Mouse (Mus musculus) hindbrain, embryonic 14.5 days (tissue): Measurements from ENCODE around the gene Safb2. TPM values are rescaled to one million over a fixed set of nuclear protein-coding genes. Genes with fewer than 3 reads are reported as not detected.

Experiments used
- ATAC-seq: fragments of 200-750 bp; cut with Nextera tagmentation; 2 replicates; pipeline ENCODE4 v1.8.0; 2017; ENCODE audit warnings: moderate number of reproducible peaks, mild to moderate bottlenecking, moderate TSS enrichment, moderate library complexity; ENCODE audit not compliant: low FRiP score
- DNase-seq: peaks from one replicate; pipeline ENCODE4 v3.0.0-alpha.2; 2015; ENCODE audit warnings: low spot score
- H3K27ac ChIP-seq: fragments of 300-500 bp; sonication (generic); 2 replicates; pipeline ENCODE4 v1.5.1; 2014; ENCODE audit warnings: mild to moderate bottlenecking, moderate library complexity
- H3K27me3 ChIP-seq: fragments of 300-500 bp; sonication (generic); 2 replicates; pipeline ENCODE4 v1.6.1; 2014; ENCODE audit warnings: mild to moderate bottlenecking, low read length, mixed read lengths; ENCODE audit not compliant: control insufficient read depth, insufficient read depth
- H3K36me3 ChIP-seq: fragments of 300-500 bp; sonication (generic); replicated peaks from 2 replicates; pipeline ENCODE4 v1.6.1; 2014; ENCODE audit not compliant: control insufficient read depth, insufficient read depth
- H3K4me1 ChIP-seq: fragments of 300-500 bp; sonication (generic); replicated peaks from 2 replicates; pipeline ENCODE4 v1.6.1; 2014; ENCODE audit warnings: antibody characterized with exemption, low read length, mixed read lengths; ENCODE audit not compliant: control insufficient read depth, insufficient read depth
- H3K4me2 ChIP-seq: fragments of 300-500 bp; sonication (generic); replicated peaks from 2 replicates; pipeline ENCODE4 v1.6.1; 2014; ENCODE audit warnings: mild to moderate bottlenecking, moderate library complexity
- H3K4me3 ChIP-seq: fragments of 300-500 bp; sonication (generic); replicated peaks from 2 replicates; pipeline ENCODE4 v1.5.1; 2014; ENCODE audit warnings: mild to moderate bottlenecking, low read length
- H3K9ac ChIP-seq: fragments of 300-500 bp; sonication (generic); 2 replicates; pipeline ENCODE4 v1.6.1; 2014
- H3K9me3 ChIP-seq: fragments of 300-500 bp; sonication (generic); 2 replicates; pipeline ENCODE4 v1.6.1; 2016; ENCODE audit warnings: low read length; ENCODE audit not compliant: control insufficient read depth
- WGBS: fragments of 180-500 bp; shearing (Covaris S2); extraction: QIAGEN DNeasy Blood & Tissue Kit; methylation state at CpG from one replicate; pipeline ENCODE4 v1.1.7; 2014; 5-methylcytosine and 5-hydroxymethylcytosine counted together
- polyA plus RNA-seq: library from polyadenylated mRNA; unstranded; fragments of >200 nt; fragmentation: Nextera tagmentation; extraction: Ambion mirVana; gene quantifications from 2 replicates; pipeline ENCODE4 v1.2.1, GENCODE M21; 2014

Safb2 gene
- polyA plus RNA-seq, 1 experiment from 2014 or later: 47.5 TPM

- DNase-seq (peak; percentile 24), ATAC-seq (no peak)
- Histone ChIP-seq H3K27me3 (peaks cover 31% of the 10 kb centered on the region), H3K4me3 (no peak overlapping the region), H3K4me1 (peaks cover 13% of the 10 kb centered on the region), H3K27ac (no peak overlapping the region), H3K36me3 (no peaks in the 10 kb centered on the region), H3K9me3 (no peaks in the 10 kb centered on the region), H3K4me2 (no peak overlapping the region), H3K9ac (no peak overlapping the region)
- 48% methylated on average over 12 of the region's 12 CpGs for WGBS
Measured at GRCm38 (mm10) chr17:56514916-56515315, 69.5 kb downstream of the Safb2 start.

GRCm38 (mm10) chr17:56514330-56514729 is 70.1 kb downstream of the Safb2 start:
- Histone ChIP-seq H3K9ac (no peak overlapping the region), H3K4me3 (no peak overlapping the region), H3K36me3 (no peaks in the 10 kb centered on the region), H3K4me1 (peaks cover 13% of the 10 kb centered on the region), H3K27ac (no peak overlapping the region), H3K4me2 (no peak overlapping the region), H3K27me3 (peaks cover 31% of the 10 kb centered on the region), H3K9me3 (no peaks in the 10 kb centered on the region)
- ATAC-seq (no peak), DNase-seq (peak; percentile 10)

GRCm38 (mm10) chr17:56512310-56512709 is 72.1 kb downstream of the Safb2 start, which contains the start of gene Znrf4:
TSS of gene Znrf4 (minus strand) at chr17:56512431.
- peak within 1 kb of the TSS; percentile 41 for H3K4me2 ChIP-seq
- H3K4me3 ChIP-seq: peak within 1 kb of the TSS; percentile 23
- H3K4me1 ChIP-seq: peaks cover 13% of the 10 kb centered on the region
- no peaks in the 10 kb centered on the region for H3K9me3 ChIP-seq
- peaks cover 31% of the 10 kb centered on the region for H3K27me3 ChIP-seq
- H3K9ac ChIP-seq: 0 out of 2 replicates have a peak within 1 kb of the TSS, but pooled peaks have one; percentile 13
- no peak for ATAC-seq
- DNase-seq: peak; percentile 14
- H3K36me3 ChIP-seq: no peaks in the 10 kb centered on the region
- 66% methylated on average over 22 of the region's 22 CpGs for WGBS
- no peak within 1 kb of the TSS for H3K27ac ChIP-seq

- ATAC-seq (no peak), DNase-seq (peak; percentile 2)
- Histone ChIP-seq H3K4me3 (peak overlapping the region; percentile 23), H3K9me3 (no peaks in the 10 kb centered on the region), H3K27ac (no peak overlapping the region), H3K4me2 (peak overlapping the region; percentile 41), H3K4me1 (peaks cover 18% of the 10 kb centered on the region), H3K36me3 (no peaks in the 10 kb centered on the region), H3K9ac (0 out of 2 replicates have a peak overlapping the region, but pooled peaks have one; percentile 13), H3K27me3 (peaks cover 31% of the 10 kb centered on the region)
- 22% methylated on average over 29 of the region's 29 CpGs for WGBS
Measured at GRCm38 (mm10) chr17:56511707-56512090, 72.7 kb downstream of the Safb2 start.

GRCm38 (mm10) chr17:56510970-56511706 is 73.2 kb downstream of the Safb2 start:
- Histone ChIP-seq H3K36me3 (no peaks in the 10 kb centered on the region), H3K27ac (no peak overlapping the region), H3K9ac (0 out of 2 replicates have a peak overlapping the region, but pooled peaks have one; percentile 13), H3K27me3 (peaks cover 31% of the 10 kb centered on the region), H3K9me3 (no peaks in the 10 kb centered on the region), H3K4me3 (peak overlapping the region; percentile 23), H3K4me2 (peak overlapping the region; percentile 41), H3K4me1 (peaks cover 22% of the 10 kb centered on the region)
- DNase-seq (peak; percentile 24), ATAC-seq (no peak)
- 6% methylated on average over 60 of the region's 60 CpGs for WGBS

Other genes with a start within 250 kb of the Safb2 start
- gene Ptprs, start 108.1 kb downstream of the Safb2 start, polyA plus RNA-seq: 272 and 276 TPM in 2 replicates
- gene Znrf4, start 72.2 kb downstream of the Safb2 start, polyA plus RNA-seq: not detected in 2 replicates
- gene Gm20219, start 30.2 kb downstream of the Safb2 start, polyA plus RNA-seq: 0.65 and 1.3 TPM in 2 replicates
- gene Safb, start 240 bp upstream of the Safb2 start, polyA plus RNA-seq: 75.7 and 75.8 TPM in 2 replicates
- gene 2410015M20Rik, start 25.2 kb upstream of the Safb2 start, polyA plus RNA-seq: 179 and 193 TPM in 2 replicates
- gene Rpl36, start 28.8 kb upstream of the Safb2 start, polyA plus RNA-seq: 1,005 and 1,263 TPM in 2 replicates
- gene Lonp1, start 42.3 kb upstream of the Safb2 start, polyA plus RNA-seq: 45.0 and 45.4 TPM in 2 replicates
- 1.2 and 1.5 TPM in 2 replicates for gene Catsperd, start 43.6 kb upstream of the Safb2 start, polyA plus RNA-seq
- 91.8 and 101 TPM in 2 replicates for gene Ranbp3, start 88.7 kb upstream of the Safb2 start, polyA plus RNA-seq
- 577 and 678 TPM in 2 replicates for gene Ndufa11, start 133.2 kb upstream of the Safb2 start, polyA plus RNA-seq
- 15.9 and 22.9 TPM in 2 replicates for gene Vmac, start 133.4 kb upstream of the Safb2 start, polyA plus RNA-seq
- 2.8 and 3.8 TPM in 2 replicates for gene Nrtn, start 172.9 kb upstream of the Safb2 start, polyA plus RNA-seq
- gene Dus3l, start 180.2 kb upstream of the Safb2 start, polyA plus RNA-seq: 76.9 and 81.9 TPM in 2 replicates
- gene Prr22, start 185.7 kb upstream of the Safb2 start, polyA plus RNA-seq: 0.76 and 0.78 TPM in 2 replicates
- gene Rfx2, start 246.4 kb upstream of the Safb2 start, polyA plus RNA-seq: 3.3 and 4.3 TPM in 2 replicates